Mouse (Mus musculus) erythroid progenitor cell, adult 5-6 weeks (primary cell): ENCODE data around the gene Smc5. TPM values are rescaled to one million over a fixed set of nuclear protein-coding genes. Genes with fewer than 3 reads are reported as not detected.

Experiments used
- ATAC-seq: replicated peaks from 2 replicates; pipeline ENCODE4 v1.8.0; 2016; ENCODE audit warnings: moderate number of reproducible peaks, mild to moderate bottlenecking, moderate TSS enrichment, inconsistent platforms; ENCODE audit not compliant: poor library complexity, low FRiP score, severe bottlenecking
- total RNA-seq, 2 experiments: library from RNA; stranded (forward) in 1 of 2; stranded (reverse) in 1 of 2; fragments of 150-400 nt in 1 of 2; fragments of 186-747, 209-891 nt in 1 of 2; gene quantifications; 2 replicates each; pipeline versions ENCODE4 v1.2.3 to v1.2.4; 2015 to 2017; ENCODE audit warnings: low replicate concordance in 2 of 2

The Smc5 gene
- total RNA-seq (2015; ENCODE audit: low replicate concordance) (56.6 and 88.9 TPM in 2 replicates), total RNA-seq (2017; ENCODE audit: low replicate concordance) (50.8 and 108 TPM in 2 replicates)

- peak; percentile 95 for ATAC-seq
These were observed at the start of gene Smc5 for GRCm38 (mm10) chr19:23273355-23274053. Smc5 (minus strand) TSS chr19:23273897.

DNA sequence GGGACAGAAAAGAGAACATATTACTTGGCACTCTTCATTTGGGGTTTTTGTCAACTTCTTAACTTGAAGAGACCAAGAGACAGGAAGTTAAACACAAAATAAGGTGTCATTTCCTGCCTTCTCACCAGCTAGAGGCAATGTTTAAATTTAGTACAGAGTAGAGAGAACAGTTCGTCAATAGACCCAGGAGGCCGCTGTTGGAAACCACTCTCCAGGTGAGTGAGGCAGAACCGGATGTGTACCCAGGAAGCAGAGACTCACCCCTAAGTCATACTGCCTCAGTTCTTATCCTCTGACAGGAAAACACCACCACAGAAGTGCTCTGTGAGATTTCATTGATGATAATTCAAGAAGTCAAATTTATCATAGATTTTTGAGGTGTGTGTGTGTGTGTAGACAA, 49.4 kb upstream of the Smc5 start:
- no peak for ATAC-seq

GRCm38 (mm10) chr19:23317989-23318358, 44.3 kb upstream of the Smc5 start:
- no peak for ATAC-seq

- no peak for ATAC-seq
These were observed 43.7 kb upstream of the Smc5 start for GRCm38 (mm10) chr19:23317295-23317988.

GRCm38 (mm10) chr19:23316851-23317250, 43.2 kb upstream of the Smc5 start:
- no peak for ATAC-seq

DNA sequence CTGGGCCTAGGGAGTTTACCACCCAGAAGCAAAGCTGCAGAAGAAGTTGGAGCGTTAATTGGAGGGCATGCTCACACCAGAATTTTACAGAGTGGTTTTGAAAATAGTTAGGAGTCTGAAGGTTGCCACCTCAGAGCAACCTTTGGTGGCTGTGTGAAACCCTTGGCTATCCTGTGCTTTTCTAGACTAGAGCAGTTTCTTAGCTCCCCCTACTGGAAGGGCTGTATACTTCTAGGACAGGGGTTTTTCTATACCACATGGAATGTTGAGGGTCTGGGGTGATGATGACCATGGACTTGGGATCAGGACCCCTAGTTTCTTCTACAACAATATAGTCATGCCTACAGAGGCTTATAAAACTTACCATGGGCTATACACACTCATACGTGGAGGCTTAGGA, 36.3 kb upstream of the Smc5 start:
- ATAC-seq: no peak

- ATAC-seq: no peak
These were observed 33.0 kb upstream of the Smc5 start for GRCm38 (mm10) chr19:23306671-23307070.

DNA sequence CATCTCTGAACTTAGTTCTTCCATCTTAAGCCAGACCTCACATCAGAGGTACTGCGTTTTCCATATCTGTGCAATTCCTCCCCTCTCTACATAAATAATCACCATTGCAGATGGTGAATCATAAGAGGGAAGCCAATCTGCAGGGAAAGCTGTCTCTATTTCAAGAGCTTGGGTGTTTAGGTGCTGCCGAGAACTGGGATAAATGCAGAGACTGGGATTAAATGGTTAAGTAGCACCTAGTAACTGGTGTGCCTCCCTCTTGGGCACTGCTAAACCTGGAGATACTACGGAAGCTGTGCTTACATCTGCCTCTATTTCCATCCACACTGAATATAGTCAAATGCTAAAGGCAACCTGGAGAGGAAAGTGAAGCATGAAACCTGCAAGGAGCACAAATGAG, 26.3 kb upstream of the Smc5 start:
- no peak for ATAC-seq

DNA sequence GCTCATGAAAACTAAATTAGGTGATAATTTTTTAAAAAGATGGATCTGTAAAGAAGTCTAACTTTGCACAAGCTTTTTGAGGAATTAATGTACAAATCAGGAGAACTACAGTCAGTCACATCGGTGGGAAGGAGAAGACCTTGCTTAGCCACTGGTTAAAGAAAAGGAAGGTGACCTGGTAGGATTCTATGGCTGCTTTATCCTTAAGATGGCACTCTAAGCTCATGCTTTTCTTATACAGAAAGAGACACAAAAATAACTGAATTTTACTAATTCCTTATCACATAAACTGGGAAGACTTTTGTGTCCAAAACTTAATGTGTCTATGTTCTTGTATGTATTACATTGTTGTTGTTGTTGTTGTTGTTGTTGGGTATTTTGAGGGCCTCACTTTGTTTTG, 25.2 kb upstream of the Smc5 start:
- no peak for ATAC-seq

GRCm38 (mm10) chr19:23297191-23297590, 23.5 kb upstream of the Smc5 start:
- ATAC-seq: no peak

- ATAC-seq: no peak
These were observed 15.6 kb upstream of the Smc5 start for GRCm38 (mm10) chr19:23289251-23289650.

DNA sequence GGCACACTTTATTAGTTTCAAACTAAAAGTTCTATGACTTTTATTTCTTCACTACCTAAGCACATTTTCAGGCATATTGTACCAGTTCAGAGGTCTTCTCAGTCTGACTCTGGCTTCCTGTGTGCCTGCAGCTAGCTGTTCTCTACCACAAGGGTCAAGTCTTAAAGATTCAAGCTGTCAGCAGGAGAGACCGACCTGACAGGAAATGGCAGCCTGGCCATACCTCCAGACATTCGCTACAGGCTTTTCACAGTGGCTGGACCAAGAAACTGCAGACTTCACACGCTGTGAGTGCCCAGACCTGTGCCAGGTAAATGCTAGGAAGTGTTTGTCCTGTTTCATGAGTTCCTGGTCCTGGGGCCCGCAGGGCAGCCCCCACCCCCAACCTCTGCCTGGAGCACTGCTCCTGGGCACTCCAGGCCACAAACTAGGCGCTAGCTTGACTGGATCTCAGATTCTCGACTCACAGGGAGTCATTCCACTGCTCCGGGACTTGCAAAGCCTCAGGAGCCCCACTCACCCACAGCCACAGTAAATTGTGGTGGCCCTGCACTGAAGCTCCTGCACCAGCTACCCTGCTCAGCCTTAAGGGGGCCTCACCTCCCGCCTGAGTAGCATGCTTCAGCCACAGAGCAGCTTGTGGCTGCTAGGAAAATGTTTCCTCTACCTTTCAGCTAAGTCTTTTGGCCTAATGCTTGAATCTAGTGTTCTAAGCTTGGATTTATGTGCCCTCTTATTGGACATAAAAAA, 8.4 kb upstream of the Smc5 start:
- no peak for ATAC-seq

- no peak for ATAC-seq
These were observed 492 bp upstream of the Smc5 start for GRCm38 (mm10) chr19:23274054-23274724.

DNA sequence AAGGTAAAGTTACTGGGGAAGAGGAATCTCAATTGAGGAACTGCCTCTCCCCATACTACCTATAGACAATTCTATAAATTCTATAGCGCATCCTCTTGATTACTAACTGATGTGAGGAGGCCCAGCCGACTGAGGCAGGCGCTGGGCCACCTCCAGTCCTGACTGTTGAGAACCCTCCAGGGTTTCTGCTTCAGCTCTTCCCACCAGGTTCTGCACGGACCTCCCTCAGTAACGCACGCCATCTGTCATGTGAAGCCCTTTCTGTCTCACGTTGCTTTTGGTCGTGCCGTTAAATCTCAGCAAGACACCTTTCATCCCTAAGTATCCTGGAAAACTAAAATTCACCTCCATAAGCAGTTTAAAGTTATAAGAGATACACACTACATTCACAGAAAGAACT, 16.9 kb downstream of the Smc5 start:
- no peak for ATAC-seq

DNA sequence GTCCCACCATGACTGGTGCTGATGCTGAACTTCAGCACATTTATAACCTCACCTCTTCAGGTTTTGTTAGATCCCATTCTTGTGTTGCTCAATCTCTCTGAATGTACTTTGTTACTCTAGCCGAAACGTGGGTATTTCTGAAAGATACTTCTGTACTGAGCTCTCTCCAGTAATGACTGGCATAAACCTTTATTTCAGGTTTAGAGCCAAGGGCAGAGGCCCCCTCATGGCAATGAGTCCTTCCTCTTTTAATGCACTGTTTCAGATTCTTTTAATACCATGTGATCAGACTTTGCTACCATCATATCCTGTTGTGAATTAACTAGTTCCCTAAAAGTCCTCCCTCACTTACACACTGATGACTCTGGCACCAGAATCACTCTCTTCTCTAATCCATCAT, 27.2 kb downstream of the Smc5 start:
- no peak for ATAC-seq

DNA sequence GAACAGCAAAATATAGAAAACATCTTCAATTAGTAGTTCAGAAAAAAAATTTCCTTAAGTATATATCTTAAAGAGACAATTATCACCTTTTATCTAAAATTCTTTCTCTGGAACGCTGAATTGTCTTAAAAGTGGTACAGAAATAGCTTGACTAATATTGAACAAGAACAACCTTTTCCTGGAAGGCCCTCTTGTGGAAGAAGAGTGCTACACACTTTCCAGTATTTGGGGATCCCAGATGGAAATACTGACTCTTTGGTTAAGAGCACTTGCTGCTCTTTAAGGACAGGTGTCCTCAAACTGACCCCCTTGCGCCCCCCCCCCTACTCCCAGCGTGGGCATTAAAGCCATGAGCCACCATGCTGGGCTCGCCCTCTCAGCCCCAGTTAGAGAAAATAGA, 48.6 kb downstream of the Smc5 start:
- ATAC-seq: no peak

DNA sequence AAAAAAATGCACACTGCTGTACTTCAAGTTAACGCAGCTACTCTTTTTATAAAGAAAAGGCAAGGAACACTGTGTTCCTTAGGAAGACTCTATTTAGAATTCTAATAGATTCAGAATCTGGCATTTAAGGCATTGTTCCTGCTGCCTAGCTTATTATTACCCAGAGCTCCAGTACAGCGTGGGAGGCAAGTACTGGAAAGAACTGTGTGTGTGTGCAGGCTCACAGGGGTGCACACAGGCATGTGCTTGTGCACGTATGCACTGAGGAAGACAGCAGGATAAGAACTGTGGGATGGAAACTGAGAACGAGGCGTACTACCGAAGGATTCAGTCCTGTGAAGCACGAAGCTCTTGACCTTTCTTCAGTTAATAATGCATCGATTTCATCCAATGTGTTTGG, 59.4 kb downstream of the Smc5 start:
- no peak for ATAC-seq

DNA sequence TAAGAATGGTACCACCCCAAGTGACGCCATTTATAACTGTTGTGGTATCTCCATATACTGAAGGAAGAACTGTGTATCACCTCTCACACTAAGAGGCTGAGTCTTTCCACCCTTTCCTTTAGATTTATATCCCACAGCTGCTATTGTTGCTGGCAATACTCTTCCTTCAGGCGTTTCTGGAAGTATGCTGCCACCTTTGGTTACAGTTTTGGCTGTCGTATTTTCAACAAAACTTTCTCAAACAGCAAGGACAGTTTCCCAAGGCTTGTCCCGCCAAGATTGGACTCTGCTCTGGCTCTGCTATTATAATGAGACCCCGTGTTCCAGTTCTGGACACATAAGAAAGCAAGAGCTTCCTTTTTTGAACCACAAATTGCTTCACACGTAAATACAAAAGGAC, 62.4 kb downstream of the Smc5 start:
- ATAC-seq: no peak

DNA sequence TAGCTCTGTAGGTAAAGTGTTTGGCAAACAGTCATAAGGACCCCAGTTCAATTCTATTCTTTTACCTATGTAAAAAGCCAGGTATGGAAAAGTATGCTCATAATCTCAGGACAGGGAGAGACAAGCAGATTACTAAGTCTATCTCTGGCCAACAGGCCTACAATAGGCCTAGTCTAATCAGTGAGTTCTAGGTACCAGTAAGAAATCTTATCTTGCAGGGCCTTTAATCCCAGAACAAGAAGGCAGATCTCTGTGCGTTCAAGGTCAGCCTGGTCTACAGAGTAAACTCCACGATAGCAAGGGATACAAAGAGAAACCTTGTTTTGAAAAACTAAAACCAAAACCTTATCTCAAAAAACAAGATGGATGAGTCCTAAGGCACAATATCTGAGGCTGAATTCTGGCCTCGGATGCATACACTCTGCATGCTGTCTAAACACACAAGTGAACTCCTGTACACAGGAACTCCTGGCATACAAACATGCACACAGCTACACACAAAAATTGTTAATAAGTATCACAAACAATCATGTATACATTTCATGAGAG, 70.1 kb downstream of the Smc5 start:
- ATAC-seq: no peak

- no peak for ATAC-seq
These were observed 71.6 kb downstream of the Smc5 start for GRCm38 (mm10) chr19:23202106-23202505.
